Mouse (Mus musculus): ENCODE measurements at regions not wholly inside any gene's neighbourhood (a gene's known extent, or its start where the extent isn't known, plus 50 kb on each side); places are given as distances from the start of the nearest gene placed in this dataset.

DNA sequence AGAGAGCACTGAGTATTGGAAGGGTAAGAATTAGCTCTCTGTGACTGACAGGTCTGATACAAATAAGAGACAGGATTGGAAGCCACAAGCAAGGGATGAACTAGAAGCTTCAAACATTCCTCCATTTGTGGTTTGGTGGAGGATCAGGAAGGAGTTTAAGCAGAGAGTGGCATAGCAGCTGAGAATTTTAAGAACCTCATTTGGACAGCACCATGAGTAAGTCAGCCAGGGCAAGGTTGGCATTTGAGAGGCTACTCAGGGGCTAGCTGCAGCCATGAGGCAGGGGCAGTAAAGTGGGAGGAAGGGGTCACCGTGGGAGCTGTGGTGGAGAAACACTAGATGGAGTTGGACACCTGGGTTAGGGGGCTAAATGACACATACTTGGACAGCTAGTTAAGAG is 56.2 kb upstream of the Kif2a start:
- TF ChIP-seq GATA1 (IDR thresholded peaks at IDR 0.05; ENCODE audit: low read length) (no peak), TAL1 (IDR thresholded peaks at IDR 0.05; ENCODE audit: low read length) (no peak)
